Mouse (Mus musculus) liver (tissue): ENCODE measurements around the gene Fndc7.

ENCODE experiments used
- DNase-seq: peaks from one replicate; pipeline ENCODE4 v3.0.0-alpha.2; 2020; ENCODE audit warnings: mixed read lengths

Gene Fndc7

GRCm38 (mm10) chr3:108889908-108890307 lies at the start of gene Fndc7:
Gene Fndc7, minus strand, starts transcription at chr3:108890008.
- DNase-seq = no peak

GRCm38 (mm10) chr3:108939573-108939972 lies 49.8 kb upstream of the Fndc7 start, which contains the start of gene Henmt1:
Gene Henmt1, plus strand, starts transcription at chr3:108939873.
- no peak for DNase-seq

GRCm38 (mm10) chr3:108938691-108939090 lies 48.9 kb upstream of the Fndc7 start:
- DNase-seq = no peak

- no peak for DNase-seq
These were observed 43.7 kb upstream of the Fndc7 start for GRCm38 (mm10) chr3:108933557-108933956.

DNA sequence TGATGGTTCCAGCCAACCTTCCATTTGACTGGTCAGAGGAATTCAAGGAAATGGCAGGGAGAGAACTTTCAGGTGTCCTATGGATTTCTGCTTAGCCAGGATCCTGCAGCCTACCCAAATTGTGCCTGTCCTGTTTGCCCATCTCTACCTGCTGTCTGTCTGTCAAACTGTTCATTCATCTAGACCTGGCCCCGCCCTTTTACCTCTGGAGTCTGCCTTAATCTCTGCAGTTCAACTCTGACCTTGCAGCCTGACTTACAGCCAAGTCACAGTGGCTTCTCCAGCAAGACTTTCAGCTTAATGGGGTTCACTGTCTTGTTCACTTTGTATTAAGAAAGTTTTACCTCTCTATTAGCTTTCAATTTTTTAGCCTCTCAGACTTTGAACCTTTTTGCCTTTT lies 36.5 kb upstream of the Fndc7 start:
- DNase-seq = no peak

DNA sequence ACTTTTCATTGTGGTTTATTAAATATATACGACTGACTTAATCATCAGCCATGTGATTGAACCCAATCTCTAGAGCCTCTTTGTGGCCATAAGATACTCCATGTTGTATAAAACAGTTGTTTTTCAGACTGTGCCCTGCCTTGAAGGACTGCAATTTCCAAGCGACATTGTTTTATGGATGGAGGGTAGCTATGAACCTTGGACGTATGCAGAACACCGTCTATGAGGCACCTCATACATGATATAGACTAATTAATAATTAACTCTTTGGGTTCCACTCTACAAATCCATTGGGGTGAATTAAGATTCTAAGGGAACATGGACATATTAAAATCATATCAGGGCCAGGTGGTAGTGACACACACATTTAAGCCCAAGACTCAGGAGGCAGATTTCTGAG lies 35.9 kb upstream of the Fndc7 start:
- DNase-seq = no peak

- DNase-seq = peak; percentile 81
These were observed 32.0 kb upstream of the Fndc7 start for GRCm38 (mm10) chr3:108921822-108922221.

GRCm38 (mm10) chr3:108920442-108921070 lies 30.7 kb upstream of the Fndc7 start:
- no peak for DNase-seq

GRCm38 (mm10) chr3:108918852-108919251 lies 29.0 kb upstream of the Fndc7 start:
- DNase-seq = no peak

DNA sequence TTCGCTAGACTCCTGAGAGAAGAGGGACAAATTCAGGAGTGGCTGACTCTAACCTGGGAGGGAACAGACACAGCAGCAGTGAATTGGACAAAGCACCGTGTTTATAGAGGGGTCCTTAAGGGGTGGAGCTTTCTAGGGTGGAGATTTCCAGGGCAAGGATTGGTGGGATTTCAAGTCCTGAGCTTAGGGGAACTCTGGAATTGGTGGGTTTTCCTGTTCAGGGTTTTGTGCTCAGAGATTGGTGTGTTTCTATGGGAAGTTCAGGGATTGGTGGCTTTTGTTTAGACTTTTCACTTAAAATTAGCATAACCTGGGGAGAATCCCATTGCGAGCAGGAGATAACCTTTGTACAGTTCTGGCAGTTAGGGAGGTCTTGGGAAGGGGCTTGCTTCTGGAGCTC lies 28.2 kb upstream of the Fndc7 start:
- no peak for DNase-seq

DNA sequence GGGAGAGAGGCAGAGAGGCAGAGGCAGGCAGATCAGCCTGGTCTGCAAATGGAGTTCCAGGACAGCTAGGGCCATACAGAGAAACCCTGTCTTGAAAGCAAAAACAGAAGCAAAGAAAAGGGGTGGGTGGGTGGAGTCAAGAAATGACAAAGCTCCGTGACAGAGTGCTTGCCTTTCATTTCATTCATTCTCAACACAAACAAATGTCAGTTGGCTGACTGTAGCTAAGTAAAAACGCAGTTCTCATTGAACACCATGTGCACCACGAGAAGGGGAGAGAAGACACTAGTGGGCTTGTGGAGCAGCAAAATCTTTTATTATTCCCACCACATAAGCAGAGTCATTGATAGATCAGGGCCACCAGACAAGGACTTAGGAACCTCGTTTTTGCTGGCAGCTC lies 27.0 kb upstream of the Fndc7 start:
- DNase-seq = no peak

DNA sequence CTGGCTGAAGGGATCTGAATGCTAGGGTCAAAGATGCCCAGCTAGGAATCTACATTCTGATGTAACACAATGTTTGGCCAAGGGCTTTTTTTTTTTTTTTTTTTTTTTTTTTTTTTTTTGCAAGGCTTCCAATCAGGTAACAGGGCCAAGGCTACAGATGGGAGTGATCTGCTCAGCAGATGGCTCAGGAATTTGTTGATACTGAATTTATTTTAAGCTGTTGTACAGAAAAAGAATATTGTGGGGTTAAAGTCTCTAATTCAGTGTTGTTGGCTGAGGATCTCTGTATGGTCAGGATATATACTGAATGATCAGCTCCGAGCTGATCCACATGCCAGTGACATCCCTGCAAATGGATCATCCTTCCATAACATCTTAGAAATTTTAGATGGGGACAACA lies 26.2 kb upstream of the Fndc7 start:
- DNase-seq = no peak

- DNase-seq = peak; percentile 95
These were observed 22.0 kb upstream of the Fndc7 start, which contains the start of gene Prpf38b for GRCm38 (mm10) chr3:108911548-108912413. Gene Prpf38b, minus strand, starts transcription at chr3:108911727.

GRCm38 (mm10) chr3:108911081-108911547 lies 21.3 kb upstream of the Fndc7 start:
- peak; percentile 74 for DNase-seq

DNA sequence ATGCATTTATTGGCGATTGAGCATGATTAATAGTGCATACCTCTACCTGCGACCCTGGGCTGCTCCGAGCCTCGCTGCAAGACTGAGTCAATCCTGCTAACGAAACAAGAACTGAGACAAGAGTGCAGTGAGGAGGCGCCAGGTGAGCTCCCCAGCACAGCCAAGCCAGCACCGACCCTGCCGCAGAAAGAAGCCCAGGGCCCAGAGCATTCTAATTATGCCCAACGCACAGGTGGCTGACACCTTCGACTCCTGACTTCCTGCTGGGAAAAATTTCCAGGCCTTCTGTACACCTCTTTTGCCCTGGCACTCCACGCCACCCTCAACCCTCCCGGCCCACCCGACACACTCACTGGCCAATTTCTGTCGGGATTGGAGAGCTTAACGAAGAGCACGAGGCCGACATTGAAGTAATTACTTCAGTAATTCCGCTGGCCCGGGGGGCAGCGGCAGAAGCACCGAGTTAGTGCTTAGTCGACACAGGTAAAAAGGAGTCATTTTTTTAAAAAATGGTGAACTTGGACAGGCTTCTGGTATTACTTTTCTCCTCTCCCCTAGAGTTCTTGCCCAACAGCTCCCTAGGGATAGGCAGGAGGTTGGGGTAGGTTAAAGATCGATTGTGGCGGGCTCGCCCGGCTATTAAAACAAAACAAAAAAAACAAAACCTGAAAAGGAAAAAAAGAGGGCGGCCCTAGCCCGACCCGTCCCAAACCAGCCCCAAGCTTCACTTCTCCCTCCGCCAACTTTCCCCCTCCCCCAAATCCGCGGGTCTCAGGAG lies 20.7 kb upstream of the Fndc7 start:
- peak; percentile 41 for DNase-seq

GRCm38 (mm10) chr3:108902934-108903333 lies 13.1 kb upstream of the Fndc7 start:
- peak; percentile 49 for DNase-seq

DNA sequence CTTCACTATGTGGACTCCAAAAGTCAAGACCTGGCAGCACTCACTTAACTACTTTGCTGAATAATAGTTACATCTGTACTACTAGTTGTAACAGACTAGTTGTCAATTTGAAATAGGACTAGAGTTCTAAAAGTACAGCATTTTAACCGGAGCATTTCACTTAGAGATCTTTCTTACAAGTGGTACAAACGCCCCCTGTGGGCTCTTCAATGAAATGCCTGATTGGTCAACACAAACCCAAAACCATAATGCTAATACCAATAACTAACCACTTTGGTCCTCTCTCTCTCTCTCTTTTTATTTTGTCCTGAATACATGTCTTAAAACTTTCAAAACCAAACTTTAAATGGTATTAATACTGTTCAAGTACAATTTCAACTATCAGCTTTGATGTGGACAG lies 12.2 kb upstream of the Fndc7 start:
- no peak for DNase-seq

- no peak for DNase-seq
These were observed 10.9 kb upstream of the Fndc7 start for GRCm38 (mm10) chr3:108900681-108901080.

DNA sequence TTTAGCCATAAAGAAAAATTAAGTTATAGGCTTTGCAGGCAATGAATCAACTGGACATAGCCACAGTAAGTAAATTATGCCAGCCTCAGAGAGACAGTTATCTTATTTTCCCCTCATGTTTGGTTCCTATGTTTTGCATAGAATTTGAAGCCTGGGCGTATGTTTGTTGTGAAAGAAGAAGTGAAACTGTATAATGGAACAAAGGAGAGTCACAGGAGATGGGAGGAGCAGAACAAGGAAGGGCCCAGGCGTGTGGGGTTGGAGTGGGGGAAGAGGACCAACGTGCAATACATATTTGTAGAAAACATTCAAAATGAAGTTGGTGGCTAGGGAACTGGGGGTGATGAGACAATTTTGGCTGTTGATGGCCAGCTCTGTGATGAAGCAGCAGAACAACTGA lies 10.3 kb upstream of the Fndc7 start:
- no peak for DNase-seq

DNA sequence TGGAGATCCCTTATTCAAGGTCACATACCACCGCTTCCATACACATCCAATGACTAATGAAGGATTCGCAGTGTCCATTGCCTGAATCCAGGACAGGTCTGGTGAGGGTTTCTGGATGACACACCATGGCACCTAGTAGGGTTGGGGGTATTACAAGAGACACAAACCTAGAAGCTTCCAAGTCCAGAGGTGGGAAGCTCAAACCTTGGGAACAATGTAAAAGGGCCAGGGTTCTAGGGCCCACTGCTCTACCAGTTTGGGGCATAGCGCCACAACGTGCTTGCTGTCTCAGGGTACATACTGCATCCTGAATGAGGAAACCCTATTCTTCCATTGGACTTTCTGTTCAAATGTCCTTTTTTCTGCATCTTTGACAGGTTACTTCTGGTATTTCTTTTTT lies 8.8 kb upstream of the Fndc7 start:
- no peak for DNase-seq

DNA sequence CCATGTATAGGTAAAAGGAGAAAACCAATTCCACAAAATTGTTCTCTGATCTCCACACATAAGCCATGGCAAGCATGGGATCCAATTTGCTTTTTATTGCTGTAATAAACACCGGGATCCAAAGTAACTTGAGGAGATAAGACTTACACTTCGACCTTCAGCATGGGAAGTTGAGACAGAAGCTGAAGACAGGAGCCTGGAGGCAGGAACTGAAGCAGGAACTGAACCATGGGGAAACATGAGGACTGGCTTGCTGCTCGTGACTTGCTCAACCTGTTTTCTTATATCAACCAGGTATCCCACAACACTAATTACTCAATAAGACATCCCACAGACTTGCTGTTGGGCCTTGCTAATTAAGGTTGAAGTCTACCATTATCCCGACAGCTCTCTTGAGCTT lies 3.1 kb upstream of the Fndc7 start:
- no peak for DNase-seq

DNA sequence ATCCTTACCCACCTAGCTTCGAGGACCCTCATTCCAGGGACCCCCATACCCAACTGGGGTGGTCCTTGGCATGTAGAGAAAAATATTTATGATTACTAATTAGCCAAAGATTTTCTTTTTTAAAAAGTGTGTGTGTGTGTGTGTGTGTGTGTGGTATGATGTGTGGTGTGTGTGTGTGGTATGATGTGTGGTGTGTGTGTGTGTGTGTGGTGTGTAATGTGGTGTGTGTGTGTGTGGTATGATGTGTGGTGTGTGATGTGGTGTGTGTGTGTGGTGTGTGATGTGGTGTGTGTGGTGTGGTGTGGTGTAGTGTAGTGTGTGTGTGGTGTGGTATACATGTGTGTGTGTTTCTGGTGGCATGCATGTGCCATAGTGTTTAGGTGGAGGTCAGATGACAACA lies 2.3 kb upstream of the Fndc7 start:
- no peak for DNase-seq

GRCm38 (mm10) chr3:108887618-108887975 lies 2.2 kb downstream of the Fndc7 start:
- no peak for DNase-seq
